Mouse (Mus musculus): ENCODE results near the gene Pilrb1.

The Pilrb1 gene

DNA sequence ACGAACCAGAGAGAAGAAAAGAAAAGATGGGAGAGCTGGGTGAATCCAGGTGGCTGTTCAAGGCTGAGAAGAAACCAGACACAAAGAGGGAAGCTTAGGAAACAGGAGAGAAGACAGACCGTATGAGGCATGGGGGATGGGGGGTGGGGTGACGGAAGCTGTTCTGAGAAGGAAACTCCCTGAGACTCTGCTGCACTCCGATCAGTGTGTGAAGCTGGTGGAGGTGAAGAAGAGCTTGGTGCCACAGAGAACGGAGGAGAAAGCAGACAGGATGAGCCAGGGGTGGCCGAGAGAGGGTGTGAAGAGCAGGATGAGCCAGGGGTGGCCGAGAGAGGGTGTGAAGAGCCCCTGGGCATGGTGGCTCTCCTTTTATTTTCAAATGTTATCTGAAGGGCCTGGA is 31.5 kb downstream of the Pilrb1 start:
- DNase-seq, result no peak

DNA sequence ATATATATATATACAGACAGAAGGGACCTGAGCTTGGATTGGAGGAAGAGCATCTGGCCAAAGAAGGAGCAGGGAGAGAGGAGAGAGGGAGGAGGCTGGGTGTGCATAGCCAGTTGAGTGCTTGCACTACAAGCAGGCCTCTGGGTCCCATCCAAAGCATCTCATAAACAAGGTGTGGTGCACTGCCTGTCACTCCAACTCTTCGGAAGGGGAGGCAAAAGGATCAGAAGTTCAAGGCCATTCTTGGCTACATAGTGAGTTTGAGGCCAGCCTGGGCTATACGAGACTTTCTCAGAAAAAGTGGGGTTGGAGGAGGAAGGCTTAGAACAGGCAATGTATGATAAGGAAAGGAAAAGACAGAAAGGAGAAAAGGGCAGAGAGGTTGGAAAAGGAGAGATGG is 31.9 kb downstream of the Pilrb1 start:
- no peak for DNase-seq

DNA sequence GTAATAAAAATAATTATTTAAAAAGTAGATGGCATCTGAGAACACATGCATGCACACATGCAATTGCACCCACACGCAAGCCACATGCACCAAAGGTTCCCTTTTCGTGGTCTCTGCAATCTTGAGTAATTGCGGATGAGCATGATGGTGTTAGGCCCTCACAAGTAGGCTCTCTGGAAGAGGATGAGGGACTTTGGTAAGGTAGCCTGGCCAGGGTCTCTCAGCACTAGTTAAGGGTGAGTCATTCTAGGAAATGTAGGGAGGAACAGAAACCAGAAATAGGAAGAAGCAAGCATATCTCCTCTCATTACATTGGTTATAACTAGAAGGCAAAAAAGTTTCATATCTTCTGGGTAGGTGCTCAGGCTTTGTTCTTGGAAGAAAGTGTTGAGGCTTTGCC is 32.9 kb downstream of the Pilrb1 start:
- no peak for DNase-seq

DNA sequence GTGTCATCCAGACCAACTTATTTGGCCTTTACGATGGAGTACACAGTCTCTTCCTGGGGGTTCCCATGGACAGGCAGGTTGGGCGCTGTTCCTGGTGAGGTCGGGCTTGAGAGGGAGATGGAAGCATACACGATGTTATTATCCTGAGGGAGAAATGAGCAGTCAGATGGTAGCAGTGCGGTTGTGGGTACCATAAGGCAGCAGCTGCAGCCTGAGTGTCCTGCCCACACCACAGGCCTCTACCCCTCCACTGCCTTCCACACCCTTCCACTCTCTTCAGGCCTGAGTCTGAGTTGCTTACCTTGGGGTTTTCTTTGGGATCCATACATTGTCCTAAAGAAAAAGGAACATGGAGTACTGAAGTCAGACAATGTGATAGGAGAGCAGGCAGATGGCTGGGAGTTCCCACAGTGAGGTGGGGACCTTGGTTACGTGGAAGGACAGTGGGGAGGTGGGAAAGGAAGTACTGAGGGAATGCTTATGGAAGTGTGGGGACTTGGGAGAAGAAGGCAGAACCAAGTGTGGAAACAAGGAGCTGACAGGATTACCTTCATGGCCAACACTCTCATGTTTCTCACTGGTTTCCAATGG is 34.4 kb downstream of the Pilrb1 start:
- no peak for DNase-seq

DNA sequence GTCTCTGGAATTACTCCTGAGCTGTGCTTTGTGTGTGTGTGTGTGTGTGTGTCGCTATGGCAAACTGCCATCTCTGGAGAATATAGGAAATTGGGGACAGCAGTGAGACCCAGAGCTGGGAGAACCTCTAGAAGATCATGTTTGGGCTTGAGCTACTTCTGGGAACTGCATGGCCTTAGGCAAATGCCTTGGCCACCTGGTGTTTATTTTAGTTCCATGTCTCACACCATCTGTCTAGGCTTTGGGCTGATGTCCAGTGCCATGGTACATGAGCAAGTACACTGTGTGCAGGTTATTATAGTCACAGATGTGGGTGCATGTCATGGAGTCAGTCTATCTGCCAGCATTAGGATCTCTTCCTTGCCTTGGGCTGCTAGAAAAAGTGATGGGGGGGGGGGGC is 35.3 kb downstream of the Pilrb1 start:
- no peak for DNase-seq

DNA sequence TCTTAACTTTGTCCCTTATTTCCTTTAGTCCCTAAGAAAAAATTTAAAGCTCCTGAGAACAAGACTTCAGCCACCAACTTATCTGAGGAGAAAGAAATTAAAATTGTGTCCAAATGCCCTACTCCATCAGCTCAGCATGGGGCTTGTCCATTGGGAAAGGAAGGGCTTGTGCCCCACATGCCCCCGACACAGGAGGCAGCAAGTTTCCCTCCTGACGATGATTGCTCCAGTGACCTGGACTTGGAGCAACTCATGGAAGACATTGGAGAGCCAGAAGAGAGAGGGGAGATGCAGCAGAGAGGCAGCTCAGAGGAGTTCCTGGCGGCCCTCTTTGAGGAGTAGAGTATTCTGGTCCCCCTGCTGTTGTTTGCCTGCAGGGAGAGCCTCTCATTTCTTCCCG is 35.8 kb downstream of the Pilrb1 start:
- DNase-seq, result no peak

DNA sequence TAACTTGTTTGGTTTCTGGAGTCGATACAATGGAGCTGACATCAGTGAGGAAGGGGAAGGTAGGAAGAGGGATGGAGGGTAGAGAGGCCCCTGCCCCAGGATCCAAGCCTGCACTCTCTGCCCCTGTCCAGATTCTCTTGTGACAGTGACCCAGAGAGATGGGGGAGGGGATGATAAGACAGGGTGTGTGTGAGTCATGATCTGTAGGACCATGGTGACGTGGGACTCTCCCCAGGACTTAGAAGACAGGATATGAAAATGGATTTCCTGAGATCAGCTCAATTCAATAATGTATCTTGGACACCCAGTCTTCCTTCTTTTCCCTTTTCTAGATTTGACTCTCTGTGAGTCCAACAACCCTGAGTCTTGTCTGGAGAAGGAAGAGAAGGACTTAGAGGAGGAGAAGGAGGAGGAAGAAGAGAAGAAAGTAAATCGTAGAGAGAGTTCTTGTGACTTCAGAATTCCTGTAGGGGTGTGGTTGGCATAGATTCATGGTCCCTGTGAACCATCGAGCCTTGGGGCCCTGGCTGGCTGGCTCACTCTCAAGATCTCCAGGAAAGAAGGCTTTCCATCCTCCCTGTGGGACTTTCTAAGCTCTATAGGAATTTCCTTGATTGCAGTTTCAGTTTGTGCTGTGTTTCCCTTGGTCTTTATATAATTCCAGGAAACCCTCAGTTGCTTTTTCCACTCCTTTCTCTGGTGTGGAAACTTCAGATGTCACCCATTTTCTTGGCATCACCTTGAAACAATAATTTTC is 40.3 kb downstream of the Pilrb1 start:
- no peak for DNase-seq

DNA sequence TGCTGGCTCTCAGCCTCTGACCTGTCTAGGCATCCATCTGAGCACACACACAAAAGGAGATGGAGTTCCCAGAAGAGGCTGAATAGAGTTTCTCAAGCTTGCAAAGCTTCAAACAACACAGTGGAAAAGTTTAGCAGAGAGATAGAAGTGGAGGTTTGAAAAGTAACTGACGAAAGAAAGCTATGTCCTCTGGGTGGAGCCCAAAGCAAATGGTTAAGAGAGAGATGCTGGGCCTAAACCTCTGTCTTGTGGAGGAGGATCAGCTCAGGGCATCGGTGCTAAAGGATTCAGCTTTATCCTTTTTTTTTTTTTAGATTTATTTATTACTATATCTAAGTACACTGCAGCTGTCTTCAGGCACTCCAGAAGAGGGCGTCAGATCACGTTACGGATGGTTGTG is 49.6 kb downstream of the Pilrb1 start:
- no peak for DNase-seq

DNA sequence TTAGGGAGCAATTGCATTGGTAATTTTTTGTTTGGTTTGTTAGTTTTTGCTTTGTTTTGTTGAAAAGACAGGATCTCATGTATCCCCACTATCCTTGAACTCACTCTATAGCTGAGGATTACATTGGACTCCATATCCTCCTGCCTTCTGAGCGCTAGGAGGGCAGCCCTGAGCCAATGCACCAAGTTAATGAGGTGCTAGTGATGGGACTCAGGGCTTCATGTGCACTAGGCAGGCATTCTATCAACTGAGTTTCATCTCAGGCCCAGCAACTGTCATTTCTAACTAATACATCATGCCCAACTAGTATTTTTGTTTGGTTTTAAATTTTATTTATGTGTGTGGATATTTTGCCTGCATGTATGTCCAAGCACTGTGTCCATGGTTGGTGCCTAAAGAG is 51.7 kb downstream of the Pilrb1 start:
- no peak for DNase-seq

All from right cerebral cortex, postnatal 14 days (tissue).